In genomic region chr7:29101286-29102017, GRCm38 (mm10) we compare ENCODE assay signal across 15 mouse cellular contexts.
"Had no signal": no experiment of that assay in that cellular context is flagged by ENCODE, and none has a peak within 500 bp of the region (broad histone marks: within the 10 kb centered on the region; RNA-seq: fewer than 3 reads in every experiment).

No protein-coding gene starts in this region.

- ATAC-seq: midbrain, embryonic 16.5 days had no signal

- H3K36me3 ChIP-seq: midbrain, embryonic 10.5 days; midbrain, embryonic 12.5 days; neural tube, embryonic 12.5 days; stomach, embryonic 15.5 days had no signal

- H3K4me1 ChIP-seq: midbrain, embryonic 10.5 days; midbrain, embryonic 12.5 days; neural tube, embryonic 12.5 days; stomach, embryonic 15.5 days had no signal

- H3K27me3 ChIP-seq: midbrain, embryonic 12.5 days; neural tube, embryonic 12.5 days; stomach, embryonic 15.5 days had no signal

- H3K9me3 ChIP-seq: midbrain, embryonic 12.5 days; neural tube, embryonic 12.5 days; stomach, embryonic 15.5 days had no signal

- H3K27ac ChIP-seq: midbrain, embryonic 10.5 days; midbrain, embryonic 12.5 days; neural tube, embryonic 12.5 days; stomach, embryonic 15.5 days had no signal

- H3K9ac ChIP-seq: lung, embryonic 14.5 days; midbrain, embryonic 12.5 days; neural tube, embryonic 12.5 days; stomach, embryonic 15.5 days had no signal

- H3K4me3 ChIP-seq: midbrain, embryonic 10.5 days; midbrain, embryonic 12.5 days; myocyte; neural tube, embryonic 12.5 days; stomach, embryonic 15.5 days had no signal

- H3K4me2 ChIP-seq: lung, embryonic 14.5 days; midbrain, embryonic 12.5 days; neural tube, embryonic 12.5 days; stomach, embryonic 15.5 days had no signal

- DNase-seq: lung, adult 18-20 months; lung, embryonic 14.5 days; lung, postnatal 10 days; lung, postnatal 4 days; midbrain, embryonic 14.5 days; right cerebral cortex, postnatal 14 days; thymus, adult 18-20 months; thymus, postnatal 25 days; thymus, postnatal 4 days had no signal
